Mouse (Mus musculus) lung, postnatal 0 days (tissue): ENCODE measurements around the gene Ints2.

Source experiments
- CTCF ChIP-seq: IDR thresholded peaks from 2 replicates; pipeline ENCODE4 v1.5.1; 2016; ENCODE audit warnings: antibody characterized with exemption, mild to moderate bottlenecking
- EP300 ChIP-seq: IDR thresholded peaks from 2 replicates; pipeline ENCODE4 v1.6.1; 2016; ENCODE audit warnings: antibody characterized with exemption, mild to moderate bottlenecking, control low read depth

- TF ChIP-seq CTCF (no peak), EP300 (no peak)
Observed at GRCm38 (mm10) chr11:86199733-86200132, 57.6 kb downstream of the Ints2 start.
